Mouse (Mus musculus) Patski (cell line): ENCODE data around the gene Mllt10. TPM values are rescaled to one million over a fixed set of nuclear protein-coding genes. Genes with fewer than 3 reads are reported as not detected.

Experiments
- ATAC-seq: fragments of 100-300 bp; one replicate; pipeline ENCODE4 v1.8.0; 2021
- CTCF ChIA-PET: fragments of 350-600 bp; sonication (Branson Sonifier 250); formaldehyde crosslinking; loops from one replicate; lab custom pipeline; 2022; ENCODE audit warnings: inconsistent platforms; lab: Charles Lee
- POLR2A ChIA-PET: fragments of 350-600 bp; sonication (Branson Sonifier 250); formaldehyde crosslinking; loops from one replicate; lab custom pipeline; 2022; ENCODE audit warnings: antibody characterized with exemption, inconsistent platforms; lab: Charles Lee
- DNase-seq: peaks from one replicate; pipeline ENCODE4 v3.0.0-alpha.2; 2011; ENCODE audit warnings: low read depth, low spot score
- H3K27me3 ChIP-seq: fragments of 371-371 bp; one replicate; pipeline ENCODE4 v1.5.1; 2021
- CTCF ChIP-seq: fragments of 100-300 bp; IDR thresholded peaks from one replicate; pipeline ENCODE4 v1.5.1; 2021
- in situ Hi-C: fragments of 300-500 bp; cut with MboI; formaldehyde crosslinking; loops from 3 replicates; pipeline ENCODE4 v1.11.1; 2018; ENCODE audit warnings: low pct_unique_long_range_greater_than_20kb, mixed read lengths
- polyA plus RNA-seq: library from polyadenylated mRNA; unstranded; gene quantifications from one replicate; pipeline ENCODE4 v1.2.3, GENCODE M21; 2021

Gene Mllt10
- polyA plus RNA-seq, 1 experiment from 2014 or later, result 28.5 TPM

GRCm38 (mm10) chr2:18231143-18231542 lies 176.1 kb downstream of the Mllt10 start:
- DNase-seq, result no peak
- no peaks in the 10 kb centered on the region for H3K27me3 ChIP-seq
- ATAC-seq, result no peak
- no peak for TF ChIP-seq CTCF
- CTCF ChIA-PET, result no interaction called here
- in situ Hi-C loops, result no loop called here
- POLR2A ChIA-PET, result no interaction called here

GRCm38 (mm10) chr2:18232883-18233567 lies 178.0 kb downstream of the Mllt10 start:
- no peak for DNase-seq
- ChIA-PET CTCF (no interaction called here), POLR2A (no interaction called here)
- ATAC-seq, result no peak
- TF ChIP-seq CTCF, result no peak
- H3K27me3 ChIP-seq, result no peaks in the 10 kb centered on the region
- in situ Hi-C loops, result no loop called here

GRCm38 (mm10) chr2:18235524-18235923 lies 180.5 kb downstream of the Mllt10 start:
- ATAC-seq, result no peak
- in situ Hi-C loops, result no loop called here
- POLR2A ChIA-PET, result no interaction called here
- no peak for DNase-seq
- CTCF ChIA-PET, result interaction anchor here (1.0 kb wide), 2 partner anchors 8 to 25 kb away, joined by 3 to 5 read pairs; no protein-coding TSS in a partner anchor
- no peak for TF ChIP-seq CTCF
- H3K27me3 ChIP-seq, result no peaks in the 10 kb centered on the region

- ATAC-seq (no peak), DNase-seq (no peak)
- no peak for TF ChIP-seq CTCF
- POLR2A ChIA-PET, result no interaction called here
- in situ Hi-C loops, result no loop called here
- CTCF ChIA-PET, result no interaction called here
- no peaks in the 10 kb centered on the region for H3K27me3 ChIP-seq
Observed at GRCm38 (mm10) chr2:18249224-18249623, 194.2 kb downstream of the Mllt10 start.

Other genes with a start within 250 kb of the Mllt10 start
- gene H2al2a, start 58.3 kb upstream of the Mllt10 start, polyA plus RNA-seq, result not detected
- 10.2 TPM for gene A930004D18Rik, start 17.5 kb upstream of the Mllt10 start, polyA plus RNA-seq
- 4.4 TPM for gene Skida1, start 6.2 kb upstream of the Mllt10 start, polyA plus RNA-seq